Mouse (Mus musculus): ENCODE results near the gene Uqcr11.

GRCm38 (mm10) chr10:80412656-80413541, 6.3 kb upstream of the Uqcr11 start:
- TF ChIP-seq CTCF (IDR thresholded peaks at IDR 0.05; ENCODE audit: low read depth), result no peak
- TF ChIP-seq EP300 (IDR thresholded peaks at IDR 0.05; ENCODE audit: low read depth), result no peak

Data from heart, postnatal 0 days (tissue).